Mouse (Mus musculus) spleen, adult 2 months (tissue): ENCODE data around the gene Trim61. TPM values are rescaled to one million over a fixed set of nuclear protein-coding genes. Genes with fewer than 3 reads are reported as not detected.

ENCODE experiments used
- DNase-seq, 2 experiments: peaks; one replicate each; pipeline versions ENCODE4 v3.0.0 to v3.0.0-alpha.2; 2012 to 2021; ENCODE audit warnings: low spot score in 2 of 2, low read depth in 1 of 2
- H3K27ac ChIP-seq: fragments of 200-500 bp; 2 replicates; pipeline ENCODE4 v1.5.1; 2012; ENCODE audit warnings: low read length, inconsistent platforms; ENCODE audit not compliant: insufficient read depth
- H3K27me3 ChIP-seq: fragments of 200-500 bp; 2 replicates; pipeline ENCODE4 v1.6.1; 2012; ENCODE audit warnings: mild to moderate bottlenecking, moderate library complexity, low read length, inconsistent platforms; ENCODE audit not compliant: control insufficient read depth, insufficient read depth
- H3K36me3 ChIP-seq: fragments of 200-500 bp; 2 replicates; pipeline ENCODE4 v1.6.1; 2012; ENCODE audit warnings: mild to moderate bottlenecking, low read length, inconsistent platforms; ENCODE audit not compliant: control insufficient read depth, insufficient read depth
- H3K4me1 ChIP-seq: fragments of 200-500 bp; 2 replicates; pipeline ENCODE4 v1.6.1; 2011; ENCODE audit warnings: inconsistent platforms; ENCODE audit not compliant: control insufficient read depth, insufficient read depth, insufficient read length
- H3K4me3 ChIP-seq: fragments of 200-500 bp; 2 replicates; pipeline ENCODE4 v1.5.1; 2011; ENCODE audit warnings: mild to moderate bottlenecking, inconsistent platforms; ENCODE audit not compliant: insufficient read depth, insufficient read length; ENCODE audit errors: extremely low read depth
- CTCF ChIP-seq: fragments of 200-500 bp; IDR thresholded peaks from 2 replicates; pipeline ENCODE4 v1.5.1; 2011; ENCODE audit warnings: mild to moderate bottlenecking, inconsistent platforms; ENCODE audit not compliant: insufficient read depth, insufficient read length, insufficient replicate concordance; ENCODE audit errors: extremely low read depth
- POLR2A ChIP-seq: fragments of 200-500 bp; IDR thresholded peaks from 2 replicates; pipeline ENCODE4 v1.6.1; 2011; ENCODE audit warnings: low read depth, low read length, inconsistent platforms
- WGBS: fragments of 180-500 bp; shearing (Covaris S2); methylation state at CpG from one replicate; pipeline ENCODE4 v1.1.7; 2018; 5-methylcytosine and 5-hydroxymethylcytosine counted together
- polyA plus RNA-seq: library from polyadenylated mRNA; depleted of rRNA; stranded (reverse); fragments of >200 nt; gene quantifications from 2 replicates; pipeline ENCODE4 v1.2.3, GENCODE M21; 2012; rRNA removed

Gene Trim61
- not detected in 2 replicates for polyA plus RNA-seq

DNA sequence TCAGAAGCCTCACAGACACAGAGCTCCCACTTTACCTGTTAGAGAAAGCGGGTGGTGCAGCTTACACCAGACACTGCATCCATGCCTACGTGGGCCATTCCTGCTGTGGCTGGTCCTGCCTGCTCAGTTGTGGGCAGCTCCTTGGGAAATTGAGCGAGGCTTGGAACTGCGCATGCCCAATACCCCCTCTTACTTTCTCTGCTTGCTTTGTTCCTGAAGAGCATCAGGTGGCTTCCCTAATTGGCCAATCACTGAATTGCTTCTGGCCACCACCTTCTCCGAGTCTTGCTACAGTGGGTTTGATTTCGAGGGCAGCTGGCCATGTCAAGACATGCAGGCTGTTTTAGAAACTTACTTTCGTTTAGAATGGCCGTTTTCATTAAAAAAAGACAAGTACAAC, at the start of gene Trim61, which contains the start of gene Trim60:
Trim61 (minus strand) TSS at position 101 of the 400 bp plus-strand sequence.
Trim60 (minus strand) TSS at position 162 of the 400 bp plus-strand sequence.
- DNase-seq = no peak
- 84% methylated on average over 8 of the region's 8 CpGs for WGBS
- Histone ChIP-seq H3K4me1 (no peaks in the 10 kb centered on the region), H3K27ac (no peak within 1 kb of the TSS), H3K27me3 (no peaks in the 10 kb centered on the region), H3K4me3 (no peak within 1 kb of the TSS), H3K36me3 (no peaks in the 10 kb centered on the region)
- TF ChIP-seq CTCF = no peak
- TF ChIP-seq POLR2A = no peak

- Histone ChIP-seq H3K27ac (no peak overlapping the region), H3K4me1 (no peaks in the 10 kb centered on the region), H3K4me3 (no peak overlapping the region), H3K36me3 (no peaks in the 10 kb centered on the region), H3K27me3 (no peaks in the 10 kb centered on the region)
- TF ChIP-seq CTCF (no peak), POLR2A (no peak)
- 64% methylated on average over 10 of the region's 10 CpGs for WGBS
- no peak for DNase-seq
These were observed 49.6 kb upstream of the Trim61 start for GRCm38 (mm10) chr8:65067694-65068472.

GRCm38 (mm10) chr8:65067031-65067430, 48.7 kb upstream of the Trim61 start:
- Histone ChIP-seq H3K27ac (no peak overlapping the region), H3K4me3 (no peak overlapping the region), H3K4me1 (no peaks in the 10 kb centered on the region), H3K36me3 (no peaks in the 10 kb centered on the region), H3K27me3 (no peaks in the 10 kb centered on the region)
- 95% methylated on average over 4 of the region's 4 CpGs for whole genome bisulfite sequencing
- no peak for DNase-seq
- TF ChIP-seq CTCF = no peak
- TF ChIP-seq POLR2A = no peak

DNA sequence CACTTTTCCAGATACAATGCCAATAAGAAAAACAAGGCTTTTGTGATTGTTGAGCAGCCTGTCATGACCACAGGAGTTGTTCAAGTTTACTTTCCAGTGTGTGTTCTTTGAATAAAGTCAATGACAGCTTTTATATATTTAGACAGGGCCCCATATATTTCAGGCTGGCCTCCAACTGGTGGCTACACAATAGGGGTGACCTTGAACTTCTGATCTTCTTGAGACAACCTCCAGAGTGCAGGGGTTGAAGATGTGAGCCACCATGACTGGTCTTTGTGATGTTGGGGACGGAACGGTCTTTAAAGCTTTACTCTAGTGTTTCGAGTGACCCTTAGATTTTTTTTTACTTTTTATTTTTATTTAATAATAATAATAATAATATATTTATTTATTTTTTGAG, 47.3 kb upstream of the Trim61 start:
- WGBS = 91% methylated on average over 3 of the region's 3 CpGs
- no peak overlapping the region for H3K4me3 ChIP-seq
- H3K4me1 ChIP-seq = no peaks in the 10 kb centered on the region
- no peaks in the 10 kb centered on the region for H3K36me3 ChIP-seq
- TF ChIP-seq CTCF (no peak), POLR2A (no peak)
- DNase-seq = no peak
- H3K27ac ChIP-seq = no peak overlapping the region
- no peaks in the 10 kb centered on the region for H3K27me3 ChIP-seq

DNA sequence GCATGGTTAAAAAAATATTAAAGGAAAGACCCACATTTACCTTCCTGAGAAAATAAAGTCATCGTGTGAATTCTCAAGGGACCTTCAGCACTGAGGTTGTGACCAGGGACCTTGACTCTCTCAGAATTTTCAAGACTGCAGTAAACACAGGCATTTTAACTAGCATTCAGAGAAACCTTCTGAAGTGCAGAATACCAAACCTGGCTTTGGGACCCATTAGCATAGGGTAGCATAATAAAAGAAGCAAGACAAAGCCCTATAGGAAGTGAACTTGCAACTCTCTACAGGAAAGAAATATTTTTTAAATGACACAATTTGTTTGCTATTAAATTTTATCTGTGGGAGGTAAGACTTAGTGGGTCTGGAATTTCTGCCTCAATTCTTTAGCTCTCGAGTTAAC, 45.7 kb upstream of the Trim61 start:
- Histone ChIP-seq H3K36me3 (no peaks in the 10 kb centered on the region), H3K4me1 (no peaks in the 10 kb centered on the region), H3K27ac (no peak overlapping the region), H3K4me3 (no peak overlapping the region), H3K27me3 (no peaks in the 10 kb centered on the region)
- 66% methylated on average over 2 of the region's 2 CpGs for WGBS
- no peak for DNase-seq
- no peak for TF ChIP-seq CTCF
- no peak for TF ChIP-seq POLR2A

DNA sequence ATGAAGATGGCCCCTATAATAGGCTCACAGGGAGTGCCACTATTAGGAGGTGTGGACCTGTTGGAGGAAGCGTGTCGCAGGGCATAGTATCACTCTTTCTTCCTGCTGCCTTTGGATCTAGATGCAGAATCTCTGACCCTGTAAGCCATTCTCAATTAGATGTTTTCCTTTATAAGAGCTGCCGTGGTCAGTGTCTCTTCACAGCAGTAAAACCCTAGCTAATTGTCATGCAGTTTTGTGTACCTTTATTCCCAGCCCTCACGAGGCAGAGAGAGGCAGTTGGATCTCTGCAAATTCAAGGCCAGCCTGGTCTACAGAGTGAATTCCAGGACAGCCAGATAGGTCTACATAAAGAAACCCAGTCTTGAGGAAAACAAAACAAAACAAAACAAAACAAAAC, 43.9 kb upstream of the Trim61 start:
- 83% methylated on average over 4 of the region's 4 CpGs for WGBS
- no peak for TF ChIP-seq CTCF
- TF ChIP-seq POLR2A = no peak

DNA sequence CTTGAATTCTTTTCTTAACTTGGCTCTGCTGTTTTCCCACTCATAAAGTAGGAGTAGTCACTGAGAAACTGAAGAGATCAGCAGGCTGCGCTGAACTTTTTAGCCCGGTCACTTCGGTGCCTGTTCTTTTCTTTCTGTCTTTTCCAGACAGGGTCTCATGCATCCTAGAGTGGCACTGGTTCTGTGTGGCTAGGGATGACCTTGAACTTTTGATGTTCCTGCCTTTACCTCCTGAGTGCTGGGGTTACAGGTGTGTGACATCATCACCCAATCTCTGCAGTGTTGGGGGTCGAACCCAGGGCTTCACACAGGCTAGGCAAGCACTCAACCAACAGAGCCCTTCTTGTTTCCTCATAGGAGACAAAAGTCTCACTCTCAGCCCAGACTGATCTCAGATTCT, 38.4 kb upstream of the Trim61 start:
- DNase-seq = no peak
- TF ChIP-seq CTCF (no peak), POLR2A (no peak)
- no peaks in the 10 kb centered on the region for H3K27me3 ChIP-seq
- 86% methylated on average over 4 of the region's 4 CpGs for WGBS
- H3K27ac ChIP-seq = no peak overlapping the region
- H3K4me1 ChIP-seq = no peaks in the 10 kb centered on the region
- H3K36me3 ChIP-seq = no peaks in the 10 kb centered on the region
- H3K4me3 ChIP-seq = no peak overlapping the region

More for the DNA sequence above, 43.9 kb upstream of the Trim61 start:
- Histone ChIP-seq H3K27ac (no peak overlapping the region), H3K4me1 (no peaks in the 10 kb centered on the region), H3K27me3 (no peaks in the 10 kb centered on the region), H3K36me3 (no peaks in the 10 kb centered on the region), H3K4me3 (no peak overlapping the region)
- DNase-seq = no peak
